13 mouse cellular contexts compared by ENCODE assay signal in the genomic region with DNA sequence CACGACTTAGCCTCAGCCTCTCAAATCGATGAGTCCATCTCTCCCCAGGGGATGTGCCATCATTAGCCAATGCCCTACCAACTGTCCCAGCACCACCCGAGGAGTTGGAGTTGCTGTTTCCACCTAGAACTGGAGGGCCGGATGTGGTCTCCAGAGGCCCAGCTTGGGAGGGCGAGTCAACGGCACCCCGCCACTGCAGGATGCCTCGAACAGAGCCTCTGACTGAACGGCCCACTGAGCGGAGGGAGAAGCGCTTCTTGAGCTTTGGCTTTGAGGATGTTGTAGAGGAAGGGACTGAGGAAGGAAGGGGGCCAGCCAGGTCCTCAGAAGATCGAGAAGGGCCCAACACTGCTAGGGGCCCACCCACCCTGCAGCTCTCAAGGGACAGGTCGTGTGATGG. TPM values are rescaled to one million over a fixed set of nuclear protein-coding genes. Genes with fewer than 3 reads are reported as not detected.
DNase-seq lines count a peak whose midpoint lies in the region; ATAC-seq lines count a peak whose summit lies in the region.
"Had no signal": no experiment of that assay in that cellular context is flagged by ENCODE, and none has a peak within 500 bp of the region (broad histone marks: within the 10 kb centered on the region; RNA-seq: fewer than 3 reads in every experiment).

No protein-coding gene starts in this region.

- H3K4me3 ChIP-seq in forebrain, embryonic 12.5 days (replicated peaks) = no peak overlapping the region
- H3K4me3 ChIP-seq in forebrain, embryonic 14.5 days (ENCODE audit: low read depth, low read length) = no peak overlapping the region
- H3K4me3 ChIP-seq in liver, embryonic 13.5 days (replicated peaks) = no peak overlapping the region
- H3K4me3 ChIP-seq in kidney, embryonic 14.5 days (ENCODE audit: low read length) = no peak overlapping the region
- H3K4me3 ChIP-seq: kidney, embryonic 15.5 days; lung, embryonic 15.5 days; neural tube, embryonic 15.5 days had no signal

- H3K9me3 ChIP-seq in forebrain, embryonic 12.5 days = no peaks in the 10 kb centered on the region
- no peaks in the 10 kb centered on the region for H3K9me3 ChIP-seq in forebrain, embryonic 14.5 days (replicated peaks; ENCODE audit: control insufficient read depth, low read length)
- H3K9me3 ChIP-seq in liver, embryonic 13.5 days (replicated peaks) = no peaks in the 10 kb centered on the region
- no peaks in the 10 kb centered on the region for H3K9me3 ChIP-seq in kidney, embryonic 14.5 days (ENCODE audit: control insufficient read depth, low read length)
- H3K9me3 ChIP-seq: kidney, embryonic 15.5 days; lung, embryonic 15.5 days; midbrain, embryonic 13.5 days; neural tube, embryonic 15.5 days had no signal

- no peak for ATAC-seq in forebrain, embryonic 12.5 days (ENCODE audit: low FRiP score)
- ATAC-seq in forebrain, embryonic 14.5 days = no peak
- ATAC-seq in activated CD4-positive, CD25-positive, alpha-beta regulatory T cell, adult 4 months = peak; percentile 68
- ATAC-seq in liver, embryonic 13.5 days (ENCODE audit: low read depth) = no peak
- no peak for ATAC-seq in kidney, embryonic 14.5 days (ENCODE audit: low FRiP score, low TSS enrichment)
- ATAC-seq: midbrain, embryonic 13.5 days had no signal

- no peak overlapping the region for H3K9ac ChIP-seq in forebrain, embryonic 12.5 days
- H3K9ac ChIP-seq in forebrain, embryonic 14.5 days (ENCODE audit: low read length) = no peak overlapping the region
- peak overlapping the region; percentile 13; the same call in 1 of the 2 replicates for H3K9ac ChIP-seq in liver, embryonic 13.5 days
- H3K9ac ChIP-seq in kidney, embryonic 14.5 days (ENCODE audit: low read depth, low read length) = no peak overlapping the region
- H3K9ac ChIP-seq: kidney, embryonic 15.5 days; lung, embryonic 15.5 days; neural tube, embryonic 15.5 days had no signal

- no peaks in the 10 kb centered on the region for H3K27me3 ChIP-seq in forebrain, embryonic 12.5 days
- no peaks in the 10 kb centered on the region for H3K27me3 ChIP-seq in forebrain, embryonic 14.5 days (replicated peaks; ENCODE audit: control insufficient read depth, insufficient read depth, low read length)
- no peaks in the 10 kb centered on the region for H3K27me3 ChIP-seq in liver, embryonic 13.5 days
- no peaks in the 10 kb centered on the region for H3K27me3 ChIP-seq in splenic B cell, adult 2 months (ENCODE audit: control insufficient read depth, insufficient read depth, low read length, poor library complexity, severe bottlenecking)
- H3K27me3 ChIP-seq in kidney, embryonic 14.5 days (ENCODE audit: control insufficient read depth, insufficient read depth, low read length) = no peaks in the 10 kb centered on the region
- H3K27me3 ChIP-seq: kidney, embryonic 15.5 days; lung, embryonic 15.5 days; midbrain, embryonic 13.5 days; neural tube, embryonic 15.5 days had no signal

- DNase-seq in forebrain, embryonic 14.5 days (ENCODE audit: low spot score) = no peak
- DNase-seq in liver, embryonic 13.5 days = no peak
- DNase-seq in splenic B cell, adult 2 months (ENCODE audit: low read depth, low spot score) = peak; percentile 61
- DNase-seq in layer of hippocampus, adult 9-10 months (ENCODE audit: low spot score) = no peak
- no peak for DNase-seq in adrenal gland, postnatal 14 days
- DNase-seq: heart, postnatal 14 days had no signal

- WGBS in forebrain, embryonic 12.5 days = 93% methylated on average over 13 of the region's 13 CpGs
- 93% methylated on average over 13 of the region's 13 CpGs for WGBS in forebrain, embryonic 14.5 days
- WGBS in liver, embryonic 13.5 days (ENCODE audit: insufficient replicate concordance) = 41% methylated on average over 13 of the region's 13 CpGs
- WGBS in kidney, embryonic 14.5 days = 88% methylated on average over 13 of the region's 13 CpGs

- H3K27ac ChIP-seq in forebrain, embryonic 12.5 days = 0 out of 2 replicates have a peak overlapping the region, but pooled peaks have one; percentile 8
- H3K27ac ChIP-seq in forebrain, embryonic 14.5 days (ENCODE audit: low read depth, low read length) = no peak overlapping the region
- peak overlapping the region; percentile 45; the same call in 1 of the 2 replicates for H3K27ac ChIP-seq in liver, embryonic 13.5 days
- no peak overlapping the region for H3K27ac ChIP-seq in kidney, embryonic 14.5 days (ENCODE audit: low read depth, low read length)
- H3K27ac ChIP-seq: kidney, embryonic 15.5 days; lung, embryonic 15.5 days; midbrain, embryonic 13.5 days; neural tube, embryonic 15.5 days had no signal

- peaks cover 24% of the 10 kb centered on the region for H3K4me1 ChIP-seq in forebrain, embryonic 12.5 days
- peaks cover 7% of the 10 kb centered on the region; the same call in 1 of the 2 replicates for H3K4me1 ChIP-seq in forebrain, embryonic 14.5 days (ENCODE audit: control insufficient read depth, insufficient read depth, low read length)
- H3K4me1 ChIP-seq in liver, embryonic 13.5 days (replicated peaks) = peaks cover 56% of the 10 kb centered on the region
- peaks cover 9% of the 10 kb centered on the region for H3K4me1 ChIP-seq in kidney, embryonic 14.5 days (ENCODE audit: control insufficient read depth, insufficient read depth, low read length)

- H3K36me3 ChIP-seq in forebrain, embryonic 12.5 days (replicated peaks) = peaks cover 55% of the 10 kb centered on the region
- H3K36me3 ChIP-seq in forebrain, embryonic 14.5 days (ENCODE audit: control insufficient read depth, insufficient read depth, low read length) = peaks cover 55% of the 10 kb centered on the region
- peaks cover 54% of the 10 kb centered on the region for H3K36me3 ChIP-seq in liver, embryonic 13.5 days
- peaks cover 3% of the 10 kb centered on the region; the same call in 1 of the 2 replicates for H3K36me3 ChIP-seq in splenic B cell, adult 2 months (ENCODE audit: control insufficient read depth, insufficient read depth, low read length, poor library complexity, severe bottlenecking)
- peaks cover 55% of the 10 kb centered on the region for H3K36me3 ChIP-seq in kidney, embryonic 14.5 days (ENCODE audit: control insufficient read depth, insufficient read depth, low read length)

- no peak overlapping the region for H3K4me2 ChIP-seq in forebrain, embryonic 12.5 days
- no peak overlapping the region for H3K4me2 ChIP-seq in forebrain, embryonic 14.5 days (ENCODE audit: low read length)
- peak overlapping the region; percentile 90 for H3K4me2 ChIP-seq in liver, embryonic 13.5 days
- H3K4me2 ChIP-seq in kidney, embryonic 14.5 days (replicated peaks; ENCODE audit: low read depth, low read length) = no peak overlapping the region
- H3K4me2 ChIP-seq: midbrain, embryonic 13.5 days had no signal

RNA-seq across cellular contexts. Expression of gene Sh2b1, which starts 2.9 kb away (rescaled TPM):
- polyA plus RNA-seq in forebrain, embryonic 12.5 days (2016; fragmentation: Nextera tagmentation; extraction: Ambion mirVana) = 57.7 and 60.2 TPM in 2 replicates
- 49.2 and 59.5 TPM in 2 replicates for polyA plus RNA-seq in forebrain, embryonic 14.5 days (2014; fragmentation: Nextera tagmentation; extraction: Ambion mirVana)
- polyA plus RNA-seq in activated CD4-positive, CD25-positive, alpha-beta regulatory T cell, adult 4 months (2017; shearing (Covaris generic)) = 10 to 100 TPM; 14.5 to 15.9 TPM
- 11.2 and 12.9 TPM in 2 replicates for polyA plus RNA-seq in liver, embryonic 13.5 days (2015; fragmentation: Nextera tagmentation; extraction: Ambion mirVana)
- 36.9 and 47.1 TPM in 2 replicates for polyA plus RNA-seq in kidney, embryonic 14.5 days (2014; fragmentation: Nextera tagmentation; extraction: Ambion mirVana)
- total RNA-seq in adrenal gland, postnatal 14 days (2021) = 52.3 and 56.4 TPM in 2 replicates

RNA-seq across cellular contexts. Expression of gene Atp2a1, which starts 9.4 kb away (rescaled TPM):
- 0.23 and 0.43 TPM in 2 replicates for polyA plus RNA-seq in forebrain, embryonic 12.5 days (2016; fragmentation: Nextera tagmentation; extraction: Ambion mirVana)
- polyA plus RNA-seq in forebrain, embryonic 14.5 days (2014; fragmentation: Nextera tagmentation; extraction: Ambion mirVana) = 0.12 and 0.24 TPM in 2 replicates
- under 1 TPM in 1 of 2 experiments, not detected in 1; 0.18 TPM for polyA plus RNA-seq in activated CD4-positive, CD25-positive, alpha-beta regulatory T cell, adult 4 months (2017; shearing (Covaris generic))
- polyA plus RNA-seq in liver, embryonic 13.5 days (2015; fragmentation: Nextera tagmentation; extraction: Ambion mirVana) = 1.1 and 2.4 TPM in 2 replicates
- polyA plus RNA-seq in kidney, embryonic 14.5 days (2014; fragmentation: Nextera tagmentation; extraction: Ambion mirVana) = 1.3 and 1.6 TPM in 2 replicates
- 0.33 and 0.68 TPM in 2 replicates for total RNA-seq in adrenal gland, postnatal 14 days (2021)

RNA-seq across cellular contexts. Expression of gene Tufm, which starts 14.9 kb away (rescaled TPM):
- 113 and 119 TPM in 2 replicates for polyA plus RNA-seq in forebrain, embryonic 12.5 days (2016; fragmentation: Nextera tagmentation; extraction: Ambion mirVana)
- 135 and 147 TPM in 2 replicates for polyA plus RNA-seq in forebrain, embryonic 14.5 days (2014; fragmentation: Nextera tagmentation; extraction: Ambion mirVana)
- 10 to 100 TPM; 71.2 to 78.9 TPM for polyA plus RNA-seq in activated CD4-positive, CD25-positive, alpha-beta regulatory T cell, adult 4 months (2017; shearing (Covaris generic))
- 111 and 115 TPM in 2 replicates for polyA plus RNA-seq in liver, embryonic 13.5 days (2015; fragmentation: Nextera tagmentation; extraction: Ambion mirVana)
- 145 and 159 TPM in 2 replicates for polyA plus RNA-seq in kidney, embryonic 14.5 days (2014; fragmentation: Nextera tagmentation; extraction: Ambion mirVana)
- 221 and 223 TPM in 2 replicates for total RNA-seq in adrenal gland, postnatal 14 days (2021)

RNA-seq across cellular contexts. Expression of gene Atxn2l, which starts 30.9 kb away (rescaled TPM):
- 76.6 and 92.6 TPM in 2 replicates for polyA plus RNA-seq in forebrain, embryonic 12.5 days (2016; fragmentation: Nextera tagmentation; extraction: Ambion mirVana)
- 36.5 and 46.3 TPM in 2 replicates for polyA plus RNA-seq in forebrain, embryonic 14.5 days (2014; fragmentation: Nextera tagmentation; extraction: Ambion mirVana)
- 10 to 100 TPM; 14.7 to 18.8 TPM for polyA plus RNA-seq in activated CD4-positive, CD25-positive, alpha-beta regulatory T cell, adult 4 months (2017; shearing (Covaris generic))
- polyA plus RNA-seq in liver, embryonic 13.5 days (2015; fragmentation: Nextera tagmentation; extraction: Ambion mirVana) = 23.8 and 31.4 TPM in 2 replicates
- 39.9 and 59.7 TPM in 2 replicates for polyA plus RNA-seq in kidney, embryonic 14.5 days (2014; fragmentation: Nextera tagmentation; extraction: Ambion mirVana)
- total RNA-seq in adrenal gland, postnatal 14 days (2021) = 90.3 and 96.7 TPM in 2 replicates

RNA-seq across cellular contexts. Expression of gene Rabep2, which starts 43.7 kb away (rescaled TPM):
- polyA plus RNA-seq in forebrain, embryonic 12.5 days (2016; fragmentation: Nextera tagmentation; extraction: Ambion mirVana) = 20.2 and 20.6 TPM in 2 replicates
- 15.6 and 21.4 TPM in 2 replicates for polyA plus RNA-seq in forebrain, embryonic 14.5 days (2014; fragmentation: Nextera tagmentation; extraction: Ambion mirVana)
- 10 to 100 TPM; 35.4 to 48.2 TPM for polyA plus RNA-seq in activated CD4-positive, CD25-positive, alpha-beta regulatory T cell, adult 4 months (2017; shearing (Covaris generic))
- polyA plus RNA-seq in liver, embryonic 13.5 days (2015; fragmentation: Nextera tagmentation; extraction: Ambion mirVana) = 5.8 and 6.1 TPM in 2 replicates
- polyA plus RNA-seq in kidney, embryonic 14.5 days (2014; fragmentation: Nextera tagmentation; extraction: Ambion mirVana) = 24.8 and 30.5 TPM in 2 replicates
- total RNA-seq in adrenal gland, postnatal 14 days (2021) = 35.7 and 45.2 TPM in 2 replicates

Comparison
In these comparisons a context has a peak if more than half of its experiments do, and no peak if none do; other contexts are left out.
1. H3K27ac ChIP-seq: peak in forebrain, embryonic 12.5 days (single experiment) and liver, embryonic 13.5 days (single experiment); none in forebrain, embryonic 14.5 days (single experiment) and kidney, embryonic 14.5 days (single experiment).